Mouse (Mus musculus): ENCODE measurements around the gene Gngt2. TPM values are rescaled to one million over a fixed set of nuclear protein-coding genes. Genes with fewer than 3 reads are reported as not detected.

The Gngt2 gene
- polyA plus RNA-seq (2014; fragmentation: Nextera tagmentation; extraction: Ambion mirVana) = 15.0 and 16.2 TPM in 2 replicates

GRCm38 (mm10) chr11:95837059-95837458, at the start of gene Gngt2:
Gene Gngt2 (plus strand): TSS chr11:95837216.
- H3K4me1 ChIP-seq (ENCODE audit: control insufficient read depth, insufficient read depth, low read length) = peaks cover 12% of the 10 kb centered on the region
- no peak within 1 kb of the TSS for H3K9ac ChIP-seq (ENCODE audit: low read depth, low read length)
- no peak within 1 kb of the TSS for H3K4me3 ChIP-seq (ENCODE audit: low read depth, low read length)
- H3K4me2 ChIP-seq (ENCODE audit: low read depth, low read length) = no peak within 1 kb of the TSS
- WGBS = 40% methylated on average over 8 of the region's 10 CpGs
- ATAC-seq (ENCODE audit: low read depth) (0 out of 2 replicates have a peak, but pooled peaks have one; percentile 23), DNase-seq (ENCODE audit: low spot score) (peak; percentile 91)
- H3K27me3 ChIP-seq (replicated peaks; ENCODE audit: control insufficient read depth, insufficient read depth, low read length) = peaks cover 47% of the 10 kb centered on the region
- H3K36me3 ChIP-seq (ENCODE audit: control insufficient read depth, insufficient read depth, low read length) = no peaks in the 10 kb centered on the region
- no peaks in the 10 kb centered on the region for H3K9me3 ChIP-seq (ENCODE audit: control insufficient read depth, low read length)
- H3K27ac ChIP-seq (replicated peaks; ENCODE audit: low read depth, low read length) = no peak within 1 kb of the TSS

- Histone ChIP-seq H3K4me1 (ENCODE audit: control insufficient read depth, insufficient read depth, low read length) (peaks cover 10% of the 10 kb centered on the region; the same call in 1 of the 2 replicates), H3K36me3 (ENCODE audit: control insufficient read depth, insufficient read depth, low read length) (no peaks in the 10 kb centered on the region), H3K27me3 (replicated peaks; ENCODE audit: control insufficient read depth, insufficient read depth, low read length) (no peaks in the 10 kb centered on the region), H3K4me2 (ENCODE audit: low read depth, low read length) (no peak overlapping the region), H3K4me3 (ENCODE audit: low read depth, low read length) (no peak overlapping the region), H3K9me3 (ENCODE audit: control insufficient read depth, low read length) (0 out of 2 replicates have a peak, but pooled peaks cover 6% of the 10 kb centered on the region), H3K9ac (ENCODE audit: low read depth, low read length) (no peak overlapping the region), H3K27ac (replicated peaks; ENCODE audit: low read depth, low read length) (no peak overlapping the region)
- no peak for ATAC-seq (ENCODE audit: low read depth)
- WGBS = 87% methylated on average over 8 of the region's 8 CpGs
- DNase-seq (ENCODE audit: low spot score) = no peak
These were observed 47.5 kb upstream of the Gngt2 start for GRCm38 (mm10) chr11:95789451-95789891.

GRCm38 (mm10) chr11:95791787-95792186, 45.2 kb upstream of the Gngt2 start:
- Histone ChIP-seq H3K9ac (ENCODE audit: low read depth, low read length) (no peak overlapping the region), H3K27me3 (replicated peaks; ENCODE audit: control insufficient read depth, insufficient read depth, low read length) (peaks cover 9% of the 10 kb centered on the region; the same call in 1 of the 2 replicates), H3K4me3 (ENCODE audit: low read depth, low read length) (no peak overlapping the region), H3K27ac (replicated peaks; ENCODE audit: low read depth, low read length) (no peak overlapping the region), H3K9me3 (ENCODE audit: control insufficient read depth, low read length) (no peaks in the 10 kb centered on the region), H3K4me1 (ENCODE audit: control insufficient read depth, insufficient read depth, low read length) (peaks cover 18% of the 10 kb centered on the region), H3K4me2 (ENCODE audit: low read depth, low read length) (no peak overlapping the region), H3K36me3 (ENCODE audit: control insufficient read depth, insufficient read depth, low read length) (no peaks in the 10 kb centered on the region)
- whole genome bisulfite sequencing = 81% methylated on average over 13 of the region's 13 CpGs
- DNase-seq (ENCODE audit: low spot score) (no peak), ATAC-seq (ENCODE audit: low read depth) (no peak)

- no peak overlapping the region for H3K4me3 ChIP-seq (ENCODE audit: low read depth, low read length)
- no peak for ATAC-seq (ENCODE audit: low read depth)
- WGBS = 90% methylated on average over 8 of the region's 8 CpGs
These were observed 44.0 kb upstream of the Gngt2 start for GRCm38 (mm10) chr11:95792950-95793509.

GRCm38 (mm10) chr11:95794201-95794600, 42.8 kb upstream of the Gngt2 start:
- no peak overlapping the region for H3K4me3 ChIP-seq (ENCODE audit: low read depth, low read length)
- DNase-seq (ENCODE audit: low spot score) (peak; percentile 39), ATAC-seq (ENCODE audit: low read depth) (no peak)
- no peaks in the 10 kb centered on the region for H3K9me3 ChIP-seq (ENCODE audit: control insufficient read depth, low read length)
- no peak overlapping the region for H3K9ac ChIP-seq (ENCODE audit: low read depth, low read length)
- H3K4me2 ChIP-seq (ENCODE audit: low read depth, low read length) = no peak overlapping the region
- H3K4me1 ChIP-seq (ENCODE audit: control insufficient read depth, insufficient read depth, low read length) = peaks cover 20% of the 10 kb centered on the region
- peaks cover 16% of the 10 kb centered on the region for H3K27me3 ChIP-seq (replicated peaks; ENCODE audit: control insufficient read depth, insufficient read depth, low read length)
- H3K27ac ChIP-seq (replicated peaks; ENCODE audit: low read depth, low read length) = no peak overlapping the region
- H3K36me3 ChIP-seq (ENCODE audit: control insufficient read depth, insufficient read depth, low read length) = no peaks in the 10 kb centered on the region
- 49% methylated on average over 5 of the region's 5 CpGs for WGBS

More at GRCm38 (mm10) chr11:95792950-95793509, 44.0 kb upstream of the Gngt2 start:
- H3K9ac ChIP-seq (ENCODE audit: low read depth, low read length) = no peak overlapping the region
- DNase-seq (ENCODE audit: low spot score) = no peak
- H3K4me1 ChIP-seq (ENCODE audit: control insufficient read depth, insufficient read depth, low read length) = peaks cover 20% of the 10 kb centered on the region
- no peak overlapping the region for H3K27ac ChIP-seq (replicated peaks; ENCODE audit: low read depth, low read length)
- H3K27me3 ChIP-seq (replicated peaks; ENCODE audit: control insufficient read depth, insufficient read depth, low read length) = peaks cover 16% of the 10 kb centered on the region
- H3K9me3 ChIP-seq (ENCODE audit: control insufficient read depth, low read length) = no peaks in the 10 kb centered on the region
- no peak overlapping the region for H3K4me2 ChIP-seq (ENCODE audit: low read depth, low read length)
- no peaks in the 10 kb centered on the region for H3K36me3 ChIP-seq (ENCODE audit: control insufficient read depth, insufficient read depth, low read length)

GRCm38 (mm10) chr11:95795582-95795981, 41.4 kb upstream of the Gngt2 start:
- Histone ChIP-seq H3K9ac (ENCODE audit: low read depth, low read length) (no peak overlapping the region), H3K4me2 (ENCODE audit: low read depth, low read length) (no peak overlapping the region), H3K9me3 (ENCODE audit: control insufficient read depth, low read length) (no peaks in the 10 kb centered on the region), H3K27ac (replicated peaks; ENCODE audit: low read depth, low read length) (no peak overlapping the region), H3K27me3 (replicated peaks; ENCODE audit: control insufficient read depth, insufficient read depth, low read length) (peaks cover 16% of the 10 kb centered on the region), H3K36me3 (ENCODE audit: control insufficient read depth, insufficient read depth, low read length) (no peaks in the 10 kb centered on the region), H3K4me1 (ENCODE audit: control insufficient read depth, insufficient read depth, low read length) (peaks cover 20% of the 10 kb centered on the region), H3K4me3 (ENCODE audit: low read depth, low read length) (no peak overlapping the region)
- no peak; the same call in 1 of the 2 replicates for ATAC-seq (ENCODE audit: low read depth)
- no peak for DNase-seq (ENCODE audit: low spot score)
- 65% methylated on average over 5 of the region's 5 CpGs for WGBS

- peaks cover 8% of the 10 kb centered on the region; the same call in 1 of the 2 replicates for H3K9me3 ChIP-seq (ENCODE audit: control insufficient read depth, low read length)
- H3K9ac ChIP-seq (ENCODE audit: low read depth, low read length) = no peak overlapping the region
- H3K4me3 ChIP-seq (ENCODE audit: low read depth, low read length) = no peak overlapping the region
- WGBS = 64% methylated on average over 5 of the region's 5 CpGs
- H3K27me3 ChIP-seq (replicated peaks; ENCODE audit: control insufficient read depth, insufficient read depth, low read length) = no peaks in the 10 kb centered on the region
- no peak overlapping the region for H3K27ac ChIP-seq (replicated peaks; ENCODE audit: low read depth, low read length)
- H3K4me1 ChIP-seq (ENCODE audit: control insufficient read depth, insufficient read depth, low read length) = no peaks in the 10 kb centered on the region
- no peak overlapping the region for H3K4me2 ChIP-seq (ENCODE audit: low read depth, low read length)
- ATAC-seq (ENCODE audit: low read depth) (no peak), DNase-seq (ENCODE audit: low spot score) (no peak)
- no peaks in the 10 kb centered on the region for H3K36me3 ChIP-seq (ENCODE audit: control insufficient read depth, insufficient read depth, low read length)
These were observed 32.0 kb upstream of the Gngt2 start for GRCm38 (mm10) chr11:95805010-95805409.

GRCm38 (mm10) chr11:95805527-95805926, 31.5 kb upstream of the Gngt2 start:
- WGBS = 43% methylated on average over 3 of the region's 3 CpGs
- no peaks in the 10 kb centered on the region for H3K4me1 ChIP-seq (ENCODE audit: control insufficient read depth, insufficient read depth, low read length)

GRCm38 (mm10) chr11:95807884-95808283, 29.1 kb upstream of the Gngt2 start:
- DNase-seq (ENCODE audit: low spot score) (no peak), ATAC-seq (ENCODE audit: low read depth) (no peak)
- no peaks in the 10 kb centered on the region for H3K27me3 ChIP-seq (replicated peaks; ENCODE audit: control insufficient read depth, insufficient read depth, low read length)
- H3K4me2 ChIP-seq (ENCODE audit: low read depth, low read length) = no peak overlapping the region
- H3K9ac ChIP-seq (ENCODE audit: low read depth, low read length) = no peak overlapping the region
- H3K9me3 ChIP-seq (ENCODE audit: control insufficient read depth, low read length) = peaks cover 8% of the 10 kb centered on the region; the same call in 1 of the 2 replicates
- H3K27ac ChIP-seq (replicated peaks; ENCODE audit: low read depth, low read length) = no peak overlapping the region
- no peak overlapping the region for H3K4me3 ChIP-seq (ENCODE audit: low read depth, low read length)
- WGBS = 96% methylated on average over 5 of the region's 5 CpGs
- no peaks in the 10 kb centered on the region for H3K36me3 ChIP-seq (ENCODE audit: control insufficient read depth, insufficient read depth, low read length)
- H3K4me1 ChIP-seq (ENCODE audit: control insufficient read depth, insufficient read depth, low read length) = no peaks in the 10 kb centered on the region

More at GRCm38 (mm10) chr11:95805527-95805926, 31.5 kb upstream of the Gngt2 start:
- Histone ChIP-seq H3K4me2 (ENCODE audit: low read depth, low read length) (no peak overlapping the region), H3K4me3 (ENCODE audit: low read depth, low read length) (no peak overlapping the region), H3K9ac (ENCODE audit: low read depth, low read length) (no peak overlapping the region), H3K36me3 (ENCODE audit: control insufficient read depth, insufficient read depth, low read length) (no peaks in the 10 kb centered on the region), H3K27me3 (replicated peaks; ENCODE audit: control insufficient read depth, insufficient read depth, low read length) (no peaks in the 10 kb centered on the region), H3K27ac (replicated peaks; ENCODE audit: low read depth, low read length) (no peak overlapping the region), H3K9me3 (ENCODE audit: control insufficient read depth, low read length) (peaks cover 8% of the 10 kb centered on the region; the same call in 1 of the 2 replicates)
- DNase-seq (ENCODE audit: low spot score) (no peak), ATAC-seq (ENCODE audit: low read depth) (0 out of 2 replicates have a peak, but pooled peaks have one; percentile 13)
